Mouse (Mus musculus) layer of hippocampus, adult 18-20 months (tissue): ENCODE measurements around the gene A530084C06Rik. TPM values are rescaled to one million over a fixed set of nuclear protein-coding genes. Genes with fewer than 3 reads are reported as not detected.

Source experiments
- DNase-seq, 2 experiments: peaks; one replicate each; pipeline ENCODE4 v3.0.0; 2022; ENCODE audit warnings: low spot score in 2 of 2
- long read RNA-seq: library from polyadenylated mRNA; stranded (forward); transcript quantifications from one replicate; pipeline ENCODE4 v2.0.0, GENCODE M21; 2021
- total RNA-seq, 2 experiments: library from RNA; stranded (reverse); gene quantifications; 2 replicates each; pipeline ENCODE4 v1.2.3; 2021

A530084C06Rik gene
- under 1 TPM; 0.48 to 0.92 TPM for total RNA-seq
- long read RNA-seq: 0 reads

- DNase-seq: peak; percentile 3 to 11
Measured at GRCm38 (mm10) chr13:31558521-31559418, at the start of gene A530084C06Rik. TSS of gene A530084C06Rik (minus strand) at chr13:31559333.

DNA sequence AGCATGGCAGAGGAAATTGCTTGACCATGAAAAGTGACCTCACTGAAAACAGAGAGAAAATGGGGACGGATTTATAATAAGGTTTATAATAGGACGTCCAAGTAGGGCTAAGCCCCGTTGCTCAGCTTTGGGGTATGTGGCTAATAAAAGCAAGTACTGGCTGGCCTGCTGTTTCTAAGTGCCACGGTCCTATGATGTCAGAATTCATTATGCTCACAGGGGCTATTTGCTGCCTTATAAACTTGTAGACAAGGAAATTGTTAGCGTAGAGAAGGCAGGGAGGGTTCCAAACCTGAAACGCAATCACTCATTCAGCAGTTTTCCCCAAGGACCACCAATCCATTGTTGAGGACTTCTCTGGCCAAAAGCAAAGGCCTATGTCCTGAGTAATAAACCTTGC is 44.8 kb upstream of the A530084C06Rik start:
- DNase-seq: no peak

GRCm38 (mm10) chr13:31599576-31599975 is 40.4 kb upstream of the A530084C06Rik start:
- no peak for DNase-seq

DNA sequence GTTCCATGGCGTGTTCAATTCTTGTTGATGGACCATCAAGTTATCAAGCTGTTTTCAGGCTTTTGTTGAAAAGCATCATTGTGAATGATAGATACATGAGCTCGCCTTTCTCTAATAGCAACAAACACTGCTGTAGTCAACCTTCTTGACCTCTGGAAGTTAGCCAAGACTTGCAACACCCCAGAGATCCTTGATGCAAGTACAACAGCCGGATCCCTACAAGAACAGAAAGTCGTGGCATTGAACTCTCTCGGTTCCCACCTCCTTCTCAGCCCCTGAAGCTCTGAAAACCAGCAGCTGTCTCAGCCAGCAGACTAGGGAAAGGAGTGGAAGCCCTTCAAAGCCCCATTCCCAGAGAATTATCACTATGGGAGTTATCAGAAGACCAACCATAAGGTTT is 28.2 kb upstream of the A530084C06Rik start:
- no peak for DNase-seq

GRCm38 (mm10) chr13:31579866-31580265 is 20.7 kb upstream of the A530084C06Rik start:
- no peak for DNase-seq

GRCm38 (mm10) chr13:31578389-31578788 is 19.3 kb upstream of the A530084C06Rik start:
- no peak for DNase-seq

GRCm38 (mm10) chr13:31577576-31577975 is 18.4 kb upstream of the A530084C06Rik start:
- no peak for DNase-seq

GRCm38 (mm10) chr13:31576696-31577095 is 17.6 kb upstream of the A530084C06Rik start:
- DNase-seq: no peak

- DNase-seq: no peak
Measured at GRCm38 (mm10) chr13:31574627-31575026, 15.5 kb upstream of the A530084C06Rik start.

GRCm38 (mm10) chr13:31572806-31573508 is 13.8 kb upstream of the A530084C06Rik start:
- no peak for DNase-seq

- DNase-seq: no peak
Measured at GRCm38 (mm10) chr13:31567617-31568294, 8.6 kb upstream of the A530084C06Rik start.

DNA sequence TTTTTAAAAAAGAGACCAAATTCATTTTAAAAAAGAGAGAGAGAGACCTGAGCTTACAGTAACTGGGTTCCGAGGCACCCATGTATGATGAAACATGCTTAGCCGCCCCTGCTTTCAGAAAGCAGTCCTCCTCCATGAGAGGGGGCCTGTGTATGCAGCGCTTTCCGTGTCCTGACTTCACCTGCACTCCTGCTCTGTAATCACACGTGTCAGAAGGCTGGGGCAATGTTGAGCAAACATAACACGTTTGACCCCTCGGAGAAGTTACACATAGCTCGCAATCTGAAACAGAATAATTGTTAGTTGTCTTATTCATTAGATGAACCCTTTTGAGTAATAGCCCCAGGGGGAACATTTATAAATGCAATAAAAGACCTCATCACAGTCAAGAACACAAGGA is 8.0 kb upstream of the A530084C06Rik start:
- no peak for DNase-seq

GRCm38 (mm10) chr13:31564394-31564793 is 5.3 kb upstream of the A530084C06Rik start:
- DNase-seq: no peak

DNA sequence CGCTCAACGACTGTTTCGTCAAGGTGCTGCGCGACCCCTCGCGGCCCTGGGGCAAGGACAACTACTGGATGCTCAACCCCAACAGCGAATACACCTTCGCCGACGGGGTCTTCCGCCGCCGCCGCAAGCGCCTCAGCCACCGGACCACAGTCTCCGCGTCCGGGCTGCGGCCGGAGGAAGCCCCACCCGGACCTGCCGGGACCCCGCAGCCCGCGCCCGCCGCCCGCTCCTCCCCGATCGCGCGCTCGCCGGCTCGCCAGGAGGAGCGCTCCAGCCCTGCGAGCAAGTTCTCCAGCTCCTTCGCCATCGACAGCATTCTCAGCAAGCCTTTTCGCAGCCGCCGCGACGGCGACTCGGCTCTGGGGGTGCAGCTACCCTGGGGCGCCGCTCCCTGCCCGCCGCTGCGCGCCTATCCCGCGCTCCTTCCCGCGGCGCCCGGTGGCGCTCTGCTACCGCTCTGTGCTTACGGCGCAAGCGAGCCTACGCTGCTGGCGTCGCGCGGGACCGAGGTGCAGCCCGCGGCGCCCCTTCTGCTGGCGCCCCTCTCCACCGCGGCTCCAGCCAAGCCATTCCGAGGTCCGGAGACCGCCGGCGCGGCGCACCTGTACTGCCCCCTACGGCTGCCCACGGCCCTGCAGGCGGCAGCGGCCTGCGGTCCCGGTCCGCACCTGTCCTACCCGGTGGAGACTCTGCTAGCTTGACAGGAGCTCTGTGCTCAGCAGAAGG is 449 bp upstream of the A530084C06Rik start:
- DNase-seq: peak; percentile 3 to 22

GRCm38 (mm10) chr13:31557768-31558520 is 1.2 kb downstream of the A530084C06Rik start:
- peak; percentile 3 to 18 for DNase-seq

GRCm38 (mm10) chr13:31556964-31557767 is 2.0 kb downstream of the A530084C06Rik start:
- DNase-seq: no peak

DNA sequence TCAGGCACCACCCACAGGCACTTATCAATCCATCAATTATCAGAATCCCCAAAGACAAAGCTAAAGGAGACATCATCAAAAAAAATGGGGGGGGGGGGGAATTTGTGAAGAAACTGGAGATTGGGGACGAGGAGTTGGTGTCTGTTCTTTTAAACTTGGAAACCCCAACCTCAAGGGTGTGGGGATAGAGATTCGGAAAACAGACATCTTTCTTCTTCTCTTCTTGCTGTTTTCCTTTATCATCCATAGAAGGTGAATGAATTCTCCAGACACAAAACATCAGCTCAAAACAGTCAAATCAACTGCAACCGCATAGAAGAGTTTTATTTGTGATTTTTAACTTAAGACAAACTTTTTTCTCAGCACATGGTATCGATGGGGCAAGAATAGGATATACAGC is 3.3 kb downstream of the A530084C06Rik start, which contains the start of gene Foxq1:
Gene Foxq1 (plus strand): TSS at position 301 of the 400 bp plus-strand sequence.
- no peak for DNase-seq

DNA sequence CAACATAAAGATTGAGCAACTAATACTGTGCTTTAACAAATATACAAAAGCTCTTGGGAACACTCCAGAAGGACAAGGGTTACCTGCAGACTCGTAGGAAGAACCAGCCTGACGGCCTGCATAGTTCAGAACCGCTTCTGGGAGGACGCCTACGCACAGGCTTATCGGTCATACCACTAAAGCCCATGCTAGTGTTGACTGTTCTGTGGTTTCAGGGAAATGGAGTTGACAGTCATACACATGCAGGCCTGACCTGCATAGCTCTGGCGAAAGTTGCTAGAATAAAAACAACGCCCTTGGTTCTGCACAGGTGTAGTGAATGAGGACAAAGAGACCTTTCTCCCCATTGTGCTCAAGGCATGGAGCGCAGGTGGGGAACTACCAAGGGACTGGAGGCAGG is 11.5 kb downstream of the A530084C06Rik start:
- DNase-seq: no peak

GRCm38 (mm10) chr13:31547204-31547603 is 11.9 kb downstream of the A530084C06Rik start:
- DNase-seq: no peak
